Mouse (Mus musculus): ENCODE results near the gene Ankrd33. TPM values are rescaled to one million over a fixed set of nuclear protein-coding genes. Genes with fewer than 3 reads are reported as not detected.

Gene Ankrd33
- polyA plus RNA-seq, 2 experiments = not detected

DNA sequence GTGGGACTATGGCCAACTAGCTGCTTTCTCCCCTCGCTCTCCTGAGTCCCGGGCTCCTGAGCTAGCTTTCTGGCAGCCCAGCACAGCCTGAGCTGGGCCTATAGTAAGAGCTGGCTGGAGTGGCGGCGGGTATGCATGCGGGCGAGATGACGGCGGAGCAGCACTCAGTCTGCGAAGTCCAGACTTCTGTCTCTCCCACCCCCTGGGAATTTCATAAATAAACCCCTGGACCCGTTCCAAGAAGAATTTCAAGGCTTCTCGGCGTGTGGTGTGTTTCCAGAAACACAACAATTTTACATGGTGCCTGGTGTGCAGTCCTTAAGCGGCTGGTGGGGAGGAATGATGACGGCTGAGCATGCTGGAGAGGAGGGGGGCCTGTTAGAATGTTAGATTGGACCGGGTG is 47.5 kb downstream of the Ankrd33 start:
- peaks cover 39% of the 10 kb centered on the region for H3K4me1 ChIP-seq (ENCODE audit: control insufficient read depth, insufficient read depth, low read length)
- peak overlapping the region; percentile 29 for H3K4me2 ChIP-seq (replicated peaks; ENCODE audit: low read depth, low read length, severe bottlenecking)
- 4% methylated on average over 15 of the region's 15 CpGs for WGBS
- TF ChIP-seq POLR2A (IDR thresholded peaks at IDR 0.05; ENCODE audit: borderline replicate concordance, extremely low read depth, insufficient read depth, insufficient read length) = no peak
- H3K9ac ChIP-seq (ENCODE audit: low read depth, low read length, severe bottlenecking) = peak overlapping the region; percentile 22
- H3K27me3 ChIP-seq (ENCODE audit: control insufficient read depth, insufficient read depth, low read length) = no peaks in the 10 kb centered on the region
- H3K27ac ChIP-seq (replicated peaks; ENCODE audit: low read depth, low read length) = peak overlapping the region; percentile 72; the same call in 1 of the 2 replicates
- H3K36me3 ChIP-seq (ENCODE audit: control insufficient read depth, insufficient read depth, low read length) = no peaks in the 10 kb centered on the region
- peak; percentile 84 for ATAC-seq (ENCODE audit: low FRiP score, low read depth)
- peak; percentile 70 for DNase-seq (ENCODE audit: low spot score)
- no peaks in the 10 kb centered on the region for H3K9me3 ChIP-seq (ENCODE audit: control insufficient read depth, low read length)
- no peak overlapping the region for H3K4me3 ChIP-seq (replicated peaks; ENCODE audit: low read length)

DNA sequence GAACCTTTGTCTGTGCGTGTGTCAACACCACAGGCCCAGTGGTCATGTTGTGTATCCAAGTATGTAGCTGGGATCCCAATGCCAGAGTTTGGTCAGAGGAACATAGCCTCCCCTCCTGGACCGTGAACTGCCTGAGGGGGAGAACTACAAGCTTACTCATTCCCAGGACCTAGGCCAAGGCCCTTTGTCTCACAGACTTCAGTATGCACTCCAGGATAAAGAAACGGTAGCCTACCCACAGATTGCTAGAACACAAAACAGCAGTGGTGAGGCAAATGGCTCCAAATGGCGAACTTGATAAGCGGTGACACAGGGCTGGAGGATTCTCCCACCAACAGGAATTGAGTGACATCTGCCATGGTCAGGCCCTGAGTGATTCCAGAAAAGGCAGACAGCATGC is 48.3 kb downstream of the Ankrd33 start:
- no peak overlapping the region for H3K4me2 ChIP-seq (replicated peaks; ENCODE audit: low read depth, low read length, severe bottlenecking)
- H3K27me3 ChIP-seq (ENCODE audit: control insufficient read depth, insufficient read depth, low read length) = no peaks in the 10 kb centered on the region
- H3K9me3 ChIP-seq (ENCODE audit: control insufficient read depth, low read length) = no peaks in the 10 kb centered on the region
- peaks cover 39% of the 10 kb centered on the region for H3K4me1 ChIP-seq (ENCODE audit: control insufficient read depth, insufficient read depth, low read length)
- H3K27ac ChIP-seq (replicated peaks; ENCODE audit: low read depth, low read length) = peak overlapping the region; percentile 72
- ATAC-seq (ENCODE audit: low FRiP score, low read depth) = no peak
- no peak for DNase-seq (ENCODE audit: low spot score)
- WGBS = 64% methylated on average over 5 of the region's 5 CpGs
- H3K4me3 ChIP-seq (replicated peaks; ENCODE audit: low read length) = no peak overlapping the region
- no peaks in the 10 kb centered on the region for H3K36me3 ChIP-seq (ENCODE audit: control insufficient read depth, insufficient read depth, low read length)
- no peak overlapping the region for H3K9ac ChIP-seq (ENCODE audit: low read depth, low read length, severe bottlenecking)
- TF ChIP-seq POLR2A (IDR thresholded peaks at IDR 0.05; ENCODE audit: borderline replicate concordance, extremely low read depth, insufficient read depth, insufficient read length) = no peak

DNA sequence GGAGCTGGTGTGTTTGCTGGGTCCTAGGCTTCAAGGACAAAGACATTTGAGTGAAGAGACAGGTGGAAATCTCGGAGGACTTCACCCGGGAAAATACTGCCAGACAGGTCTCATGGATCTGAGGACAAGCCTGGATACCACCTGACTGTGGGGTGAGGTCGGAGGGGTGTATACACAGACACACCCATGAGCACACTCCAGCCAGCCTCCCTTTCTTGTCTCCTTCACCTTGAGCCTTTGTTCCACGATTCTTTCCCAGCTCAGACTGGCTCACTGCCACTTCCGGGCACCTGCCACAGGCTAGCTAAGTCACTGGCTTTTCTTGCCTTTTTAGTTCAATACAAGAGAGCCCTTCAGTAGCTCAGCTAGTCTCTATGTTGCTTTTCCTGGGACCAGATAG is 48.7 kb downstream of the Ankrd33 start:
- Histone ChIP-seq H3K27me3 (ENCODE audit: control insufficient read depth, insufficient read depth, low read length) (no peaks in the 10 kb centered on the region), H3K27ac (replicated peaks; ENCODE audit: low read depth, low read length) (peak overlapping the region; percentile 72; the same call in 1 of the 2 replicates), H3K36me3 (ENCODE audit: control insufficient read depth, insufficient read depth, low read length) (no peaks in the 10 kb centered on the region), H3K4me2 (replicated peaks; ENCODE audit: low read depth, low read length, severe bottlenecking) (no peak overlapping the region), H3K9ac (ENCODE audit: low read depth, low read length, severe bottlenecking) (no peak overlapping the region), H3K9me3 (ENCODE audit: control insufficient read depth, low read length) (no peaks in the 10 kb centered on the region), H3K4me1 (ENCODE audit: control insufficient read depth, insufficient read depth, low read length) (peaks cover 39% of the 10 kb centered on the region), H3K4me3 (replicated peaks; ENCODE audit: low read length) (no peak overlapping the region)
- DNase-seq (ENCODE audit: low spot score) (no peak), ATAC-seq (ENCODE audit: low FRiP score, low read depth) (no peak)
- no peak for TF ChIP-seq POLR2A (IDR thresholded peaks at IDR 0.05; ENCODE audit: borderline replicate concordance, extremely low read depth, insufficient read depth, insufficient read length)
- 63% methylated on average over 5 of the region's 5 CpGs for WGBS

DNA sequence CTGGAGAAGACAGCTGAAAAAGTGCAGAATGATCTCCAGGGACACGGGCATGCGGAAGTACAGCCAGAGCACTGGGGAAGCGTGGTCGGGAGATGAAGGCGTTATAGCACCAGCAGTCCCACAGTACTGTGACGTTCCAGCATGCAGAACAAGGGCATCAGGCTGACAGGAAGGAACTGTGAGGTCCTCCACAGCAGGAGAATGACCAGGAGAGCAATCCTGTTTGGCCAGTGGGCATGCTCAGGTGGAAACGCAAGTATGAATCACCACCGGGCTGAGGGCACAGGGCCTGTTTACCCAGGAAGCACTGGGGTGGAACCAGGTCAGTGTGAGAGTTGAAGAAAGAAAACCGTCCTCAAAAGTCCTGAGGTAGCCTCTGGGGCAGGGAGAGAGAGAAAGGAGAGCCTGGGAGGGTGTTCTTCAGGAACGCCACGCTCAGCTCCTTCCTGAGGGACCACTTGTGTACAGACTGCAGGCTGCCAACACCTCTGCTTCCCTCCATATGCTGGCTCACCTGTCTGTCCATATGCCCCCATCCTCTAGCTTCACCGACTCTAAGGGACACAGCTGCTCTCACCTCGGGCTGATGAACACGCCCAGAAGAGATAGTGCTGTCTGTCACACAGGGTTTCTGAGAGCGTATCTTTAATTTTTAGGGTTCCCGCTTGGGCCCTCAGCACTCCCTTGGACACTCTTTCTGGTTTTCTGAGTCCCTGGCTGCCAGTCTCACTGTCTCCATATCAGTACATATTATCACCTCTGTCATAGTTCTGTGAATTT is 50.3 kb downstream of the Ankrd33 start:
- Histone ChIP-seq H3K9me3 (ENCODE audit: control insufficient read depth, low read length) (no peaks in the 10 kb centered on the region), H3K4me1 (ENCODE audit: control insufficient read depth, insufficient read depth, low read length) (peaks cover 29% of the 10 kb centered on the region), H3K9ac (ENCODE audit: low read depth, low read length, severe bottlenecking) (no peak overlapping the region), H3K36me3 (ENCODE audit: control insufficient read depth, insufficient read depth, low read length) (no peaks in the 10 kb centered on the region), H3K27ac (replicated peaks; ENCODE audit: low read depth, low read length) (no peak overlapping the region), H3K4me3 (replicated peaks; ENCODE audit: low read length) (no peak overlapping the region), H3K4me2 (replicated peaks; ENCODE audit: low read depth, low read length, severe bottlenecking) (no peak overlapping the region), H3K27me3 (ENCODE audit: control insufficient read depth, insufficient read depth, low read length) (no peaks in the 10 kb centered on the region)
- no peak for TF ChIP-seq POLR2A (IDR thresholded peaks at IDR 0.05; ENCODE audit: borderline replicate concordance, extremely low read depth, insufficient read depth, insufficient read length)
- DNase-seq (ENCODE audit: low spot score) (no peak), ATAC-seq (ENCODE audit: low FRiP score, low read depth) (no peak)
- WGBS = 70% methylated on average over 16 of the region's 16 CpGs

DNA sequence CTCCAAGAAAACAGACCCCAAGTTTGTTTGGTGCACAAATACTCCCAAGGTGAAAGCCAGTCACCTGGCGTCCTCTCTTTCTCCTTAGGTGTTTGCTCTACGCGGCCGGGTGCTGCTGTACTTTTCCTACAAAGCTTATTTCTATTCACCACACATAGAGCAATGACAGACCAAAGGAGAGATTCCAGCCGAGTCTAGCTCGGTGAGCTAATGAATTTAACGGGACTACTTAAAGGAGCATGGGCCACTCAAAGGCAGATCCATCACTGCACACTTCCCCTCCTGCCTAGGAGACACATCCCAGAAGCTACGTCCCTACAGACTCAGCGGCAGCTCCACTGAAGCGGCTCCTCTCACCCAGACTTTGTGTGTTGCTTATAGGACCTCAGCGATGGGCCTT is 52.0 kb downstream of the Ankrd33 start:
- H3K9me3 ChIP-seq (ENCODE audit: control insufficient read depth, low read length) = no peaks in the 10 kb centered on the region
- TF ChIP-seq POLR2A (IDR thresholded peaks at IDR 0.05; ENCODE audit: borderline replicate concordance, extremely low read depth, insufficient read depth, insufficient read length) = no peak
- H3K4me3 ChIP-seq (replicated peaks; ENCODE audit: low read length) = no peak overlapping the region
- no peak overlapping the region for H3K4me2 ChIP-seq (replicated peaks; ENCODE audit: low read depth, low read length, severe bottlenecking)
- DNase-seq (ENCODE audit: low spot score) (no peak), ATAC-seq (ENCODE audit: low FRiP score, low read depth) (no peak)
- no peak overlapping the region for H3K27ac ChIP-seq (replicated peaks; ENCODE audit: low read depth, low read length)
- H3K27me3 ChIP-seq (ENCODE audit: control insufficient read depth, insufficient read depth, low read length) = no peaks in the 10 kb centered on the region
- 59% methylated on average over 11 of the region's 11 CpGs for WGBS
- H3K4me1 ChIP-seq (ENCODE audit: control insufficient read depth, insufficient read depth, low read length) = peaks cover 18% of the 10 kb centered on the region
- H3K36me3 ChIP-seq (ENCODE audit: control insufficient read depth, insufficient read depth, low read length) = no peaks in the 10 kb centered on the region
- no peak overlapping the region for H3K9ac ChIP-seq (ENCODE audit: low read depth, low read length, severe bottlenecking)

Other genes starting within 250 kb of the Ankrd33 start
- gene Scn8a, start 245.9 kb upstream of the Ankrd33 start, polyA plus RNA-seq (2012; rRNA removed) = 7.9 and 8.4 TPM in 2 replicates
- gene Scn8a, start 245.9 kb upstream of the Ankrd33 start, polyA plus RNA-seq (2014; fragmentation: Nextera tagmentation; extraction: Ambion mirVana) = 4.3 and 4.7 TPM in 2 replicates
- 0.05 TPM in 1 of 2 replicates, not detected in the other for gene Gm47841, start 68.4 kb upstream of the Ankrd33 start, polyA plus RNA-seq (2012; rRNA removed)
- not detected in 2 replicates for gene Gm47841, start 68.4 kb upstream of the Ankrd33 start, polyA plus RNA-seq (2014; fragmentation: Nextera tagmentation; extraction: Ambion mirVana)
- 3.7 and 5.4 TPM in 2 replicates for gene Fignl2, start 37.2 kb upstream of the Ankrd33 start, polyA plus RNA-seq (2012; rRNA removed)
- gene Fignl2, start 37.2 kb upstream of the Ankrd33 start, polyA plus RNA-seq (2014; fragmentation: Nextera tagmentation; extraction: Ambion mirVana) = 0.15 and 0.17 TPM in 2 replicates
- 16.1 and 17.8 TPM in 2 replicates for gene Acvrl1, start 12.8 kb downstream of the Ankrd33 start, polyA plus RNA-seq (2012; rRNA removed)
- 8.2 and 10.2 TPM in 2 replicates for gene Acvrl1, start 12.8 kb downstream of the Ankrd33 start, polyA plus RNA-seq (2014; fragmentation: Nextera tagmentation; extraction: Ambion mirVana)
- gene Acvr1b, start 58.3 kb downstream of the Ankrd33 start, polyA plus RNA-seq (2012; rRNA removed) = 27.2 and 32.8 TPM in 2 replicates
- gene Acvr1b, start 58.3 kb downstream of the Ankrd33 start, polyA plus RNA-seq (2014; fragmentation: Nextera tagmentation; extraction: Ambion mirVana) = 12.3 and 12.9 TPM in 2 replicates
- 20.5 and 25.8 TPM in 2 replicates for gene Grasp, start 108.4 kb downstream of the Ankrd33 start, polyA plus RNA-seq (2012; rRNA removed)
- gene Grasp, start 108.4 kb downstream of the Ankrd33 start, polyA plus RNA-seq (2014; fragmentation: Nextera tagmentation; extraction: Ambion mirVana) = 7.4 and 7.5 TPM in 2 replicates
- gene Nr4a1, start 138.5 kb downstream of the Ankrd33 start, polyA plus RNA-seq (2012; rRNA removed) = 19.6 and 31.2 TPM in 2 replicates
- gene Nr4a1, start 138.5 kb downstream of the Ankrd33 start, polyA plus RNA-seq (2014; fragmentation: Nextera tagmentation; extraction: Ambion mirVana) = 9.9 and 10.5 TPM in 2 replicates
- gene Atg101, start 168.5 kb downstream of the Ankrd33 start, polyA plus RNA-seq (2012; rRNA removed) = 42.9 and 47.2 TPM in 2 replicates
- gene Atg101, start 168.5 kb downstream of the Ankrd33 start, polyA plus RNA-seq (2014; fragmentation: Nextera tagmentation; extraction: Ambion mirVana) = 53.3 and 56.0 TPM in 2 replicates
- 1.0 and 2.2 TPM in 2 replicates for gene 6030408B16Rik, start 177.5 kb downstream of the Ankrd33 start, polyA plus RNA-seq (2012; rRNA removed)
- gene 6030408B16Rik, start 177.5 kb downstream of the Ankrd33 start, polyA plus RNA-seq (2014; fragmentation: Nextera tagmentation; extraction: Ambion mirVana) = 0.74 and 1.8 TPM in 2 replicates